Mouse (Mus musculus): ENCODE results near the gene Ndfip2. TPM values are rescaled to one million over a fixed set of nuclear protein-coding genes. Genes with fewer than 3 reads are reported as not detected.

The Ndfip2 gene
- total RNA-seq (2023): 10 to 100 TPM; 23.5 to 24.8 TPM

GRCm38 (mm10) chr14:105258379-105259034 is at the start of gene Ndfip2:
TSS of gene Ndfip2 (plus strand) at chr14:105258573.

Other genes with a start within 250 kb of the Ndfip2 start
- 100 to 1,000 TPM in 1 of 2 experiments, 10 to 100 TPM in 1; 95.7 to 102 TPM for gene Rbm26, start 81.2 kb upstream of the Ndfip2 start, total RNA-seq (2023)

Data from B cell, adult 67 days (primary cell).